Mouse (Mus musculus) adrenal gland, adult 2 months (tissue): ENCODE measurements around the gene Gfi1. TPM values are rescaled to one million over a fixed set of nuclear protein-coding genes. Genes with fewer than 3 reads are reported as not detected.

Source experiments
- polyA plus RNA-seq: library from polyadenylated mRNA; depleted of rRNA; stranded (reverse); fragments of >200 nt; gene quantifications from 2 replicates; pipeline ENCODE4 v1.2.3, GENCODE M21; 2012; rRNA removed
- total RNA-seq, 2 experiments: library from RNA; stranded (reverse); gene quantifications; 2 replicates each; pipeline ENCODE4 v1.2.3; 2021

Gene Gfi1
- total and polyA plus RNA-seq, 3 experiments = 0.09 to 0.31 TPM; not detected in 1

Other genes starting within 250 kb of the Gfi1 start
- not detected for gene Gm42669, start 218.4 kb downstream of the Gfi1 start, total RNA-seq
- gene Gm42669, start 218.4 kb downstream of the Gfi1 start, polyA plus RNA-seq = 0.07 TPM in 1 of 2 replicates, not detected in the other
- gene 1700028K03Rik, start 191.3 kb downstream of the Gfi1 start, total RNA-seq = not detected
- gene 1700028K03Rik, start 191.3 kb downstream of the Gfi1 start, polyA plus RNA-seq = 0.03 TPM in 1 of 2 replicates, not detected in the other
- gene Rpap2, start 128.7 kb downstream of the Gfi1 start, total RNA-seq = 10 to 100 TPM; 13.2 to 14.5 TPM
- 1.5 and 2.5 TPM in 2 replicates for gene Rpap2, start 128.7 kb downstream of the Gfi1 start, polyA plus RNA-seq
- 1 to 10 TPM; 5.3 to 8.3 TPM for gene Glmn, start 128.1 kb downstream of the Gfi1 start, total RNA-seq
- gene Glmn, start 128.1 kb downstream of the Gfi1 start, polyA plus RNA-seq = 0.26 and 0.66 TPM in 2 replicates
- gene Ube2d2b, start 104.1 kb upstream of the Gfi1 start, total RNA-seq = not detected
- not detected in 2 replicates for gene Ube2d2b, start 104.1 kb upstream of the Gfi1 start, polyA plus RNA-seq
- gene Evi5, start 149.1 kb upstream of the Gfi1 start, total RNA-seq = 10 to 100 TPM; 55.3 to 61.6 TPM
- gene Evi5, start 149.1 kb upstream of the Gfi1 start, polyA plus RNA-seq = 14.2 and 15.7 TPM in 2 replicates
- 10 to 100 TPM; 45.6 to 62.3 TPM for gene Rpl5, start 174.5 kb upstream of the Gfi1 start, total RNA-seq
- 9.9 and 18.3 TPM in 2 replicates for gene Rpl5, start 174.5 kb upstream of the Gfi1 start, polyA plus RNA-seq